Mouse (Mus musculus): ENCODE measurements around the gene Lhfpl1.
"Not testable (repeated sequence)": the region's sequence is repeated elsewhere in the genome, so short reads cannot be mapped to it uniquely, and the experiment has no call there.

The Lhfpl1 gene

DNA sequence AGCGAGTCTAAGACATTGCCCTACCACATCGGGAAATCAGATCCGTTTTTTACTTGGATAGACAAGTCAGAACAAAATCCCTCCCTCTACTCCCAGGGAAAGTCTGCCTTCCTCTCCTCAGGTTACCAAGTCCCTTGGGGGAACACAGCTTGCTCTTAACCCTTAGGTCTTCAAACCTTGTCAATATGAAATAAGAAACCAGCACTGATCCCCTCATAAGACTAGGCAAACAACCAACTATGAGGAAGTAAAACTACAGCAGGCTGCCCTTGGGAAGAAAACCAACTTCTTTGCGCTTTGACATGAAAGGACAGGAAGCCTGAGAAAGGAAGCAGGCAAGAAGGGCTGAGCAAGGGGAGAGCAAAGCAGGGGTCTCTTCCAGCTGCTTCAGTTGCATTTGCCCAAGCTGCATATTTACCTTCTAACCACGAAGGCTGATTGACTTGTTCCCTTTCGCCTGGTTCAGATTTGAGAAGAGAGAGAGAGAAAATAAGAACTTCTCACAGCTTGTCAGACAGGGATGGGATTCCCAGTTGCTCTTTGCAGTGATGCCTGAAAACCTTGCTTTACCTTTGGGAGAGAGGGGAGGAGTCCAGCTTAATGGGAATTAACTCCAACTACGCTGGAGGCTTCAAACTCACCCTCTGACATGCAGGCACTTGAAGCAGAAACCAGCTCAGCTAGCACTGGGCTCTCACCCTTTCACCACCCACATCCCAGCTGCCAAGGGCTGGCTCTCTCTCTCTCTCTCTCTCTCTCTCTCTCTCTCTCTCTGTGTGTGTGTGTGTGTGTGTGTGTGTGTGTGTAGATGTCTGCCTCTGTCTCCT is at the start of gene Lhfpl1:
Gene Lhfpl1 (minus strand): TSS at position 713 of the 827 bp plus-strand sequence.
- in situ Hi-C loops (cut with MboI, MseI): no loop called here

DNA sequence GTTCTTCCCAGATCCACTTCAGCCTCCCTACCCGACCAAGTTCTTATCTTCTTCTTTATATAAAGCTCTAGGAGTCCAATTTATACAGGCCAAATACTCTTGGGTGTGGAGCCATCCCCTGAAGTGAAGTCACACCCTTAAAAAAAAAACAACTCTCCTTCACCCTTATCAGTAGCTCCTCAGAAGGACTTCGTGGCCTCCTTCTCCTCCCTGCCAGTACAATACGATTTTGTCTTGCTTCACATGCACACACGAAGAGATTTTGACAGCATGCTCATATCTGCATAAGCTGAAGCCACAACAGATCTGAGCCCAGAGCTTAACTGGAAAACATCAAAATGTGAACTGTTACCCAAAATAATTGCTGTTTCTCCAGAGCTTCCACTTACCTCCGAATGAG is 22.9 kb upstream of the Lhfpl1 start:
- in situ Hi-C loops (cut with MboI, MseI): no loop called here

DNA sequence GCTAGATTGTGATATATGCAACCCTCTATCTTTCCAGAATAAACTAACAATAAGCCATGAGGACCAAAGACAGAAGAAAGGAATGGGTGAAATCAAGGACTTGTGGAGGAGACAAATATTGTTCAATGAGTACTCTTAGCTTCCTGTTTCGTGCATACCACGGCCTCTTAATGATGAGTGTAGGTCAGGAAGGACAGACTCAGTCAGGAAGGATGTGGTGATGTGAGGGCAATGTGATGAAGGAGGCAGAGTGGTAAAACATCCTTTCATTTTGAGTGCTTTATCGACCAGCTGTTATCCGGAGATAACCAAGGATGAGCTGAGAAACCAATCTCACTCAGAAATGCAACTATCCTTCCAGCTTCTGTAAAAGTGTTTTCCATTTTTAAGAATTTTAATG is 13.6 kb upstream of the Lhfpl1 start:
- in situ Hi-C loops (cut with MboI, MseI): no loop called here

DNA sequence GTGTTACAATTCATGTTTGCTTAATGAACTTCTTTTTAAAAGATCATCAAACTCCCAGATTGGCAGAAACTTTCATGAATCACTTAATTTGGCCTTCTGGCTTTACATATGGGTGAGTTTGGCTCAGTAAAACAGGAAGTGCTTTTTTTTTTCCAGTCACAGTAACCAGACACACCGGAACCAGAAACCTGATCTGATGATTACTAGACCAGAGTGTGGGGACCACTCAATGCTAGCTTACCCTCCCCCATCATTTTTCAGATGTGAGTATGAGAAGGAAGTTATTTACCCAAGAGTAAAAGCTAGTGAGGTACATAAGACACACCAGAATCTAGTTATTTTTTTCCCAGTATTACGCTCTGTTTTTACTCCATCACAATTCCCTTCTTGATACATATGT is 6.5 kb downstream of the Lhfpl1 start:
- in situ Hi-C loops (cut with MboI, MseI): no loop called here

DNA sequence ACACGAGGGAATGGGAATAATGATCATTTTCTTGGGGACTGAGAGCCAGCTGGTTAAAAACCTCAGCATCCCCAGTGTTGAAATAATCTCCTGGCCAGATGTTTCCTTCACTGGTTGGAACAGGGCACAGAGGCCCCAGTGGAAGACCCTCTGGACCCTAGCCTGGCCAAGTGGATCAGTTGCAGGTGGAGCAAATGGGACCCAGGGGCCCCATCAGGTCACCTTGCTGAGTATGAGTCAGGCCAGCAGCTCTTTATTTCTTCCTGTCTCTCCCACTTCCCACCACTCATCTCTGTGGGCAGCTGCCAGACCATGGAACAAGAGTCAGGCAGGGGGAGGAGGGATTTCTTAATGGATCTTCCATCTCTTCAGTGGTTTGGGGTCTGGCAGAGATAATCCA is 12.7 kb downstream of the Lhfpl1 start:
- in situ Hi-C loops (cut with MboI, MseI): no loop called here

DNA sequence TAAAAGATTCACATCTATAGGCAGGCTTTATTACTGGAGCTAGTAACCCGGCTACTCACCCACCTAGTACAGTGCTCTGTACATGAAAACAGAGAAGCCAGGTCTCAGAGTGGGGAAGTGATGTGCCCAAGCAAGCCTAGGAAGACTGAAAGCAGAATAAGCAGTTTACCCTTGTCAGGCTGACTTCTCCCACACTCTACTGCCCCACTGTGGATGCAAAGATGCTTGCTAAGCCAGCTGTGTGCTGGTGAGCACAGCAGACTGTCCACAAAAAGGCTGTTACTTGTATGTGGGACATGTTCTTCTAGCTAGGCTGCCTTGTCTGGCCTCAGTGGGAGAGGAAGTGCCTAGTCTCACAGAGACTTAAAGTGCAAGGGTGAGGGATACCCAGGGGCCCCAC is 40.3 kb downstream of the Lhfpl1 start:
- in situ Hi-C loops (cut with MboI, MseI): no loop called here

DNA sequence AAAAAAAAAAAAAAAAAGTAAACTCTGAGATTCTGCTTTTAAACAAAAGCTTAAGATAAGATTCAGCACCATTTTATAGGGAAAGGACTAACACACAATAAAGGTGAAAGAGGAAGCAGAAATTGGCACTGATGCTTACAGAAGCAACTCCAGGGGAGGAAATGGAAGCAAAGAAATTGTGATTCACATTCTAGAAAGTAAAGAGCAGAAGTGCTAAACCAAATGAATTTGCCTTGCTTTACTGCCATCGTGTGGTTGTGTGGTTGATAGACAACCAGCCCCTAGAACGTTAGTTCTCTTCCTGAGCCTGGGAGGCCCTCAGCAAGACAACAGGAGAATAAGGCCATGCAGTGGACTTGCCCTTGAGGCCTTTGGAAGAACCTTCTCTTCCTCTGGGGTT is 41.7 kb downstream of the Lhfpl1 start:
- in situ Hi-C loops (cut with MboI, MseI): no loop called here

DNA sequence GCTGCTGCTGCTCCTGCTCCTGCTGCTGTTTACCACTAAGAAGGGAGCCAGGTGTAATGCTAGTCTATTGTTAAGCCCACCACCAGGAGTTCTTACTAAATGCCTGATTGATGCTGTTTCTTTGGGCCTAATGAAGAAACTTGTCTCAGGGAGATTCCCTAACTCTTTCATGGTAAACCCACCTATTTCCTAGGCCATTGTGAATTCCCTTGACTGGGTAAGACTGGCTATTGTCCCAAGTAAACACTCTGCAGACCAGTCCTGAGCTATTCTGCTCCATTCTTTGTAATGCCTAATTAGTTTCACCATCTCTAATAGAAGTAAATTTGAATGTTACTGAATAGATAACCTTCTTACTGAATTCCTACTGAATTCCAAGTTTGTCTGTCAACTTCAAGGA is 48.7 kb downstream of the Lhfpl1 start:
- in situ Hi-C loops (cut with MboI, MseI): not testable (repeated sequence)

DNA sequence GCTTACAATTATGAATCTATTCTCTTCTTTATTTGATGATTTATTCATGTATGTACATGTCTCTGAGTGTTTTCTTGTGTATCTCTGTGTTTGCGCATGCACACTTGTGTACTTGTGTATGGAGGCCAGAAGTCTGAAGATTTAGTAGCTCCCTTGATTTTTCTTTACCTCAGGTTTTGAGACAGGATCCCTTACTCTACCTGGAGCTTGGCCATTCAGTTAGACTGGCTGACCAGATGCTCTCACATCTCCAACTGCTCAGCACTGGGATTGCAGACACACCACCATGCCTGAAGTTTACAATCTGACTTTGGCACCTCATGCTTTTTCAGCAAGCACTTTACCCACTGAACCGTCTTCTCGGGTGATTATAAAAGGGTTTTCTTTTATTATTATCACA is 76.7 kb downstream of the Lhfpl1 start:
- in situ Hi-C loops (cut with MboI, MseI): no loop called here

DNA sequence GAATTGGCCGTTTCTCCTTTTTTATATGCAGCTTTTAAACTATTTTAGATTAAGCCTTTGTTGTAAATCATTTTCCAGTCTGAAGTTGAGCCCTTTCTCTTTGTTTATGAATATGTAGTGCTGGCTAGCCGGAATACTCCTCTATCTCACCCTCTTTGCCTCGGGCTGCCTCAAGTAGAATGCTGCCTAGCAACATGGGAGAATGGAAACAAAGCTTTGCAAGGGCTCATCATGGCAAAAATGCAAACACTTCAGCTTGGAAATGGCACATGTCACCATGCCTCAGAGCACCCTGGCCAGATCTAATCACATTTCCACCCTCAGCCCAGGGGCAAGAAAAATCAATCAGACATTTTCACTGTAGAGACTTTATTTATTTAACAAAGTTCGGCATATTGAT is 77.1 kb downstream of the Lhfpl1 start:
- in situ Hi-C loops (cut with MboI, MseI): no loop called here

DNA sequence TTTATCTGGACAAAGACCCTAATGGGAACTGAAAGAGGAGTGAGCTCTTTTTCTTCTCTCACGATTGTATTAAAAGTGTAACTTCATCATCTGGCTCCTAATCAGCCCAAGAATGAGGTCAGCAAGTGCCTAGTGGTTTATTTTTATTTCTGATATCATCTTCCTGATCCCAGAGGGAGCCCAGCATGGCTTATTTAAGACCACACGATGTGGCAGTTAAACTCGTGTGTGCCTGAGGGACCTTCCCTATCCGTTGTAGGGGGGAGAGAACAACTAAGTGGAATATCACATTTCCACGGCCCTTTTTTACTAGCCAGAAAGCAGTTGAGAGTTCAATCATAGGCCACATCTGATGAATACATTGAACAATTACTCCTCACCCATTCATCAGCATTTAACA is 87.1 kb downstream of the Lhfpl1 start:
- in situ Hi-C loops (cut with MboI, MseI): no loop called here
